Mouse (Mus musculus): ENCODE measurements around the gene 1110051M20Rik. TPM values are rescaled to one million over a fixed set of nuclear protein-coding genes. Genes with fewer than 3 reads are reported as not detected.

Gene 1110051M20Rik
- polyA plus RNA-seq, 1 experiment: 45.5 TPM

- H3K79me2 ChIP-seq (ENCODE audit: control insufficient read depth, insufficient read depth): no peaks in the 10 kb centered on the region
- TF ChIP-seq SRF (IDR thresholded peaks at IDR 0.05; ENCODE audit: control insufficient read depth, insufficient read length, low read depth) (no peak), MYOD1 (IDR thresholded peaks at IDR 0.05; ENCODE audit: control insufficient read depth in 1 of 3, insufficient read length in 2 of 3, low read depth in 2 of 3) (no peak), TCF12 (IDR thresholded peaks at IDR 0.05; ENCODE audit: insufficient read depth, poor library complexity, severe bottlenecking) (no peak), POLR2AphosphoS2 (IDR thresholded peaks at IDR 0.05; ENCODE audit: insufficient read length, low read depth) (no peak), REST (IDR thresholded peaks at IDR 0.05; ENCODE audit: insufficient read depth, insufficient read length) (no peak), TCF3 (IDR thresholded peaks at IDR 0.05; ENCODE audit: insufficient read length, low read depth) (no peak), MYOG (IDR thresholded peaks at IDR 0.05; ENCODE audit: control insufficient read depth in 1 of 3, insufficient read depth in 1 of 3, insufficient read length in 2 of 3, low read depth in 2 of 3) (no peak), USF1 (IDR thresholded peaks at IDR 0.05; ENCODE audit: low read depth) (no peak), E2F4 (IDR thresholded peaks at IDR 0.05; ENCODE audit: insufficient read depth) (no peak)
- no peak overlapping the region for H3K4me2 ChIP-seq (ENCODE audit: low read depth)
- H3K4me3 ChIP-seq: no peak overlapping the region
- H3ac ChIP-seq (ENCODE audit: control insufficient read depth, insufficient read length): no peak overlapping the region
- no peaks in the 10 kb centered on the region for H3K36me3 ChIP-seq (ENCODE audit: control insufficient read depth, insufficient read depth)
- no peaks in the 10 kb centered on the region for H3K27me3 ChIP-seq (ENCODE audit: control insufficient read depth, insufficient read depth, insufficient read length)
Observed at GRCm38 (mm10) chr2:91363272-91363671, 81.2 kb downstream of the 1110051M20Rik start.

GRCm38 (mm10) chr2:91361068-91361528 lies 83.4 kb downstream of the 1110051M20Rik start:
- Histone ChIP-seq H3ac (ENCODE audit: control insufficient read depth, insufficient read length) (no peak overlapping the region), H3K4me3 (no peak overlapping the region), H3K4me2 (ENCODE audit: low read depth) (no peak overlapping the region), H3K27me3 (ENCODE audit: control insufficient read depth, insufficient read depth, insufficient read length) (no peaks in the 10 kb centered on the region), H3K79me2 (ENCODE audit: control insufficient read depth, insufficient read depth) (no peaks in the 10 kb centered on the region), H3K36me3 (ENCODE audit: control insufficient read depth, insufficient read depth) (no peaks in the 10 kb centered on the region)
- TF ChIP-seq CEBPB (IDR thresholded peaks at IDR 0.05; ENCODE audit: insufficient read depth, poor library complexity, severe bottlenecking) (no peak), MYOG (IDR thresholded peaks at IDR 0.05; ENCODE audit: control insufficient read depth in 1 of 3, insufficient read depth in 1 of 3, insufficient read length in 2 of 3, low read depth in 2 of 3) (no peak), TCF3 (IDR thresholded peaks at IDR 0.05; ENCODE audit: insufficient read length, low read depth) (no peak), MYOD1 (IDR thresholded peaks at IDR 0.05; ENCODE audit: control insufficient read depth in 1 of 3, insufficient read length in 2 of 3, low read depth in 2 of 3) (no peak), USF1 (IDR thresholded peaks at IDR 0.05; ENCODE audit: low read depth) (no peak), TCF12 (IDR thresholded peaks at IDR 0.05; ENCODE audit: insufficient read depth, poor library complexity, severe bottlenecking) (no peak), POLR2AphosphoS2 (IDR thresholded peaks at IDR 0.05; ENCODE audit: insufficient read length, low read depth) (no peak), POLR2A (IDR thresholded peaks at IDR 0.05; ENCODE audit: insufficient read length, low read depth) (no peak), E2F4 (IDR thresholded peaks at IDR 0.05; ENCODE audit: insufficient read depth) (no peak), REST (IDR thresholded peaks at IDR 0.05; ENCODE audit: insufficient read depth, insufficient read length) (no peak), MAX (IDR thresholded peaks at IDR 0.05; ENCODE audit: low read depth) (no peak)

DNA sequence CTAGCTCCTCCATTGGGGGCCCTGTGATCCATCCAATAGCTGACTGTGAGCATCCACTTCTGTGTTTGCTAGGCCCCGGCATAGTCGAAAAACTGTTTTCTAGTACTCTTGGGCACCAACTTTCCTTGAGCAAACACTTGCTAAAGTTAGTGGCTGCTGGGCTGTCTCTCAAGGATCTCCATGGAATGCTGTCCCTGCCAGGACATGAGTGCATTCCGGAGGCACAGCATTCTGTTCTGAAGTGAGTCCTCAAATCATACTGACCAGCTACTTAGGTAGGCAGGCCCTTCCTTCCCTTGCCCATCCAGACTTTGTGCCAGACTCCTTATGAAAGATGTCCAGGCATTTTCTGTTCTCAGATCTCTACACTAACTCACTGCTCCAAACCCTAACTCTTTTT lies 88.7 kb downstream of the 1110051M20Rik start:
- H3K79me2 ChIP-seq (ENCODE audit: control insufficient read depth, insufficient read depth): no peaks in the 10 kb centered on the region
- no peak overlapping the region for H3ac ChIP-seq (ENCODE audit: control insufficient read depth, insufficient read length)
- TF ChIP-seq E2F4 (IDR thresholded peaks at IDR 0.05; ENCODE audit: insufficient read depth) (no peak), TCF12 (IDR thresholded peaks at IDR 0.05; ENCODE audit: insufficient read depth, poor library complexity, severe bottlenecking) (no peak), USF1 (IDR thresholded peaks at IDR 0.05; ENCODE audit: low read depth) (no peak), REST (IDR thresholded peaks at IDR 0.05; ENCODE audit: insufficient read depth, insufficient read length) (no peak), MAX (IDR thresholded peaks at IDR 0.05; ENCODE audit: low read depth) (no peak)
- no peaks in the 10 kb centered on the region for H3K27me3 ChIP-seq (ENCODE audit: control insufficient read depth, insufficient read depth, insufficient read length)
- H3K36me3 ChIP-seq (ENCODE audit: control insufficient read depth, insufficient read depth): no peaks in the 10 kb centered on the region
- no peak overlapping the region for H3K4me2 ChIP-seq (ENCODE audit: low read depth)
- H3K4me3 ChIP-seq: no peak overlapping the region

- Histone ChIP-seq H3K4me2 (ENCODE audit: low read depth) (no peak overlapping the region), H3ac (ENCODE audit: control insufficient read depth, insufficient read length) (no peak overlapping the region), H3K27me3 (ENCODE audit: control insufficient read depth, insufficient read depth, insufficient read length) (no peaks in the 10 kb centered on the region), H3K79me2 (ENCODE audit: control insufficient read depth, insufficient read depth) (no peaks in the 10 kb centered on the region), H3K36me3 (ENCODE audit: control insufficient read depth, insufficient read depth) (no peaks in the 10 kb centered on the region), H3K4me3 (no peak overlapping the region)
- TF ChIP-seq SRF (IDR thresholded peaks at IDR 0.05; ENCODE audit: control insufficient read depth, insufficient read length, low read depth): no peak
- no peak for TF ChIP-seq MYOD1 (IDR thresholded peaks at IDR 0.05; ENCODE audit: control insufficient read depth in 1 of 3, insufficient read length in 2 of 3, low read depth in 2 of 3)
- TF ChIP-seq CEBPB (IDR thresholded peaks at IDR 0.05; ENCODE audit: insufficient read depth, poor library complexity, severe bottlenecking): no peak
Observed at GRCm38 (mm10) chr2:91354727-91355403, 89.6 kb downstream of the 1110051M20Rik start.

DNA sequence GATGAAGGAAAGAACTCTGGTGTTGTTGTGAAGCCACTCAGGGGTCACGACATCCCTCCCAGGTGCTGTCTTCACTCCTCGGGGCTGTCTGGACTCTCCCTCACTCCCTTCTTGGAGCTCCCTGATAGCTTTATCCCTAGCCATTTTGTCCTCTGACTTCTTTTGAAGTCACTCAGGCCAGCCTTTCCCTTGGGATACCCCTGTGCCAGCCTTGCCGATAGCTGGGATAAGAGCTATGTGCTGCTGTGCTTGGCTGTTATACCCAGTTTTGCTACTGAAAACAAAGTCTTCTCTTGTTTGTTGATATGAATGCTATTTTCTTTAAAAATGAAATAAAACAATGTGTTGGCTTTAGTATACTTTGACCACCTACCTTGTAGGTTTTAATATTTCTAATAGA lies 90.7 kb downstream of the 1110051M20Rik start:
- no peak overlapping the region for H3K4me3 ChIP-seq
- no peaks in the 10 kb centered on the region for H3K79me2 ChIP-seq (ENCODE audit: control insufficient read depth, insufficient read depth)
- H3K4me2 ChIP-seq (ENCODE audit: low read depth): no peak overlapping the region
- H3K36me3 ChIP-seq (ENCODE audit: control insufficient read depth, insufficient read depth): no peaks in the 10 kb centered on the region
- no peak for TF ChIP-seq USF1 (IDR thresholded peaks at IDR 0.05; ENCODE audit: low read depth)
- TF ChIP-seq MYOD1 (IDR thresholded peaks at IDR 0.05; ENCODE audit: control insufficient read depth in 1 of 3, insufficient read length in 2 of 3, low read depth in 2 of 3): no peak
- no peak for TF ChIP-seq SRF (IDR thresholded peaks at IDR 0.05; ENCODE audit: control insufficient read depth, insufficient read length, low read depth)
- no peak for TF ChIP-seq TCF12 (IDR thresholded peaks at IDR 0.05; ENCODE audit: insufficient read depth, poor library complexity, severe bottlenecking)
- TF ChIP-seq MYOG (IDR thresholded peaks at IDR 0.05; ENCODE audit: control insufficient read depth in 1 of 3, insufficient read depth in 1 of 3, insufficient read length in 2 of 3, low read depth in 2 of 3): no peak
- TF ChIP-seq POLR2A (IDR thresholded peaks at IDR 0.05; ENCODE audit: insufficient read length, low read depth): no peak
- TF ChIP-seq TCF3 (IDR thresholded peaks at IDR 0.05; ENCODE audit: insufficient read length, low read depth): no peak
- no peak for TF ChIP-seq MAX (IDR thresholded peaks at IDR 0.05; ENCODE audit: low read depth)
- no peaks in the 10 kb centered on the region for H3K27me3 ChIP-seq (ENCODE audit: control insufficient read depth, insufficient read depth, insufficient read length)
- H3ac ChIP-seq (ENCODE audit: control insufficient read depth, insufficient read length): no peak overlapping the region
